23 mouse cellular contexts compared by ENCODE assay signal in the genomic region with DNA sequence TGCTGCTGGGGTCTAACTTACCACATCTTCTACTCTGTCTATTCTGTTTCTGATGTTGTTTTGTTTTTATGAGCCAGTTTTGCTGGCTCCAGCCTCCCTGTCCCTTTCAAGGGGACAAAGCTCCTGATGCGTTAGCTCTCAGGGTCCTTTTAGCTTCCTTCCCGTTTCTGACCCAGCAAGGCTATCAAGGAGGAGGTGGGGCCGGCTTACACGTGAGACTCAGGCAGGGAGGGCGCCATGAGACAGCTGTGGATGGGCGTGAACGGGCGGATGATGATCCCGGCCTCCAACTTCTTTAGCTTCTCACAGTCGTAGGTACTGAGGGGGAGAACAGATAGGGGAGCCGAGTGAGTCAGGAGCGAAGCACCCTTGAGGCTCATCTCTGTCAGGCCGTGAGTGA.
DNase-seq lines count a peak whose midpoint lies in the region; ATAC-seq and TF ChIP-seq lines count a peak whose summit lies in the region.
"Had no signal": no experiment of that assay in that cellular context is flagged by ENCODE, and none has a peak within 500 bp of the region (broad histone marks: within the 10 kb centered on the region; RNA-seq: fewer than 3 reads in every experiment).

No protein-coding gene starts in this region.

- H3K79me2 ChIP-seq in heart, adult 2 months (replicated peaks; ENCODE audit: control insufficient read depth, insufficient read depth, low read length) = no peaks in the 10 kb centered on the region

- no peak overlapping the region for H3K27ac ChIP-seq in heart, embryonic 13.5 days (replicated peaks)
- no peak overlapping the region for H3K27ac ChIP-seq in heart, adult 2 months
- peak overlapping the region; percentile 44; the same call in 1 of the 2 replicates for H3K27ac ChIP-seq in embryonic facial prominence, embryonic 10.5 days (replicated peaks)
- no peak overlapping the region for H3K27ac ChIP-seq in limb, embryonic 13.5 days
- no peak overlapping the region for H3K27ac ChIP-seq in cerebellum, adult 2 months (ENCODE audit: insufficient read depth, low read length)
- H3K27ac ChIP-seq: hindbrain, embryonic 10.5 days; hindbrain, postnatal 0 days; layer of hippocampus, adult 2 months; midbrain, embryonic 10.5 days had no signal

- TF ChIP-seq POLR2A in heart, adult 2 months (IDR thresholded peaks at IDR 0.05; ENCODE audit: insufficient read depth, low read depth, low read length) = no peak
- no peak for TF ChIP-seq POLR2A in cerebellum, adult 2 months (IDR thresholded peaks at IDR 0.05; ENCODE audit: borderline replicate concordance, insufficient read depth, low read length)

- TF ChIP-seq EP300 in heart, adult 2 months (IDR thresholded peaks at IDR 0.05; ENCODE audit: insufficient read depth, low read depth, low read length) = no peak

- H3K9ac ChIP-seq in heart, embryonic 13.5 days = no peak overlapping the region
- H3K9ac ChIP-seq in heart, adult 2 months (ENCODE audit: low read depth, low read length) = no peak overlapping the region
- H3K9ac ChIP-seq in limb, embryonic 13.5 days = no peak overlapping the region
- H3K9ac ChIP-seq: heart, embryonic 12.5 days had no signal

- peaks cover 28% of the 10 kb centered on the region for H3K4me1 ChIP-seq in heart, embryonic 13.5 days
- H3K4me1 ChIP-seq in heart, adult 2 months (ENCODE audit: control insufficient read depth, insufficient read depth, low read length) = no peaks in the 10 kb centered on the region
- H3K4me1 ChIP-seq in embryonic facial prominence, embryonic 10.5 days = peaks cover 31% of the 10 kb centered on the region
- no peaks in the 10 kb centered on the region for H3K4me1 ChIP-seq in limb, embryonic 13.5 days
- H3K4me1 ChIP-seq in cerebellum, adult 2 months (ENCODE audit: control insufficient read depth, insufficient read depth, low read length) = no peaks in the 10 kb centered on the region

- no peak for TF ChIP-seq CTCF in heart, adult 2 months (IDR thresholded peaks at IDR 0.05)
- no peak for TF ChIP-seq CTCF in cerebellum, adult 2 months (IDR thresholded peaks at IDR 0.05; ENCODE audit: borderline replicate concordance, insufficient read depth, low read depth, low read length)

- H3K4me3 ChIP-seq in heart, embryonic 13.5 days = no peak overlapping the region
- H3K4me3 ChIP-seq in heart, adult 2 months = no peak overlapping the region
- H3K4me3 ChIP-seq in embryonic facial prominence, embryonic 10.5 days = no peak overlapping the region
- no peak overlapping the region for H3K4me3 ChIP-seq in limb, embryonic 13.5 days
- no peak overlapping the region for H3K4me3 ChIP-seq in cerebellum, adult 2 months (replicated peaks; ENCODE audit: insufficient read depth, low read depth, low read length)
- H3K4me3 ChIP-seq: erythroblast, embryonic 14.5 days; heart, embryonic 12.5 days; hindbrain, embryonic 10.5 days; layer of hippocampus, adult 2 months; midbrain, embryonic 10.5 days had no signal

- no peaks in the 10 kb centered on the region for H3K36me3 ChIP-seq in heart, embryonic 13.5 days
- H3K36me3 ChIP-seq in heart, adult 2 months (ENCODE audit: control insufficient read depth, insufficient read depth, low read length) = no peaks in the 10 kb centered on the region
- no peaks in the 10 kb centered on the region for H3K36me3 ChIP-seq in embryonic facial prominence, embryonic 10.5 days (replicated peaks)
- no peaks in the 10 kb centered on the region for H3K36me3 ChIP-seq in limb, embryonic 13.5 days
- H3K36me3 ChIP-seq: heart, embryonic 12.5 days; hindbrain, embryonic 10.5 days; midbrain, embryonic 10.5 days had no signal

- peaks cover 3% of the 10 kb centered on the region for H3K9me3 ChIP-seq in heart, embryonic 13.5 days
- H3K9me3 ChIP-seq in embryonic facial prominence, embryonic 10.5 days = no peaks in the 10 kb centered on the region
- no peaks in the 10 kb centered on the region for H3K9me3 ChIP-seq in limb, embryonic 13.5 days
- H3K9me3 ChIP-seq: heart, embryonic 12.5 days; hindbrain, embryonic 10.5 days; midbrain, embryonic 10.5 days had no signal

- ATAC-seq in heart, embryonic 13.5 days (ENCODE audit: extremely low read depth, insufficient number of reproducible peaks, low FRiP score, low TSS enrichment) = no peak
- ATAC-seq in limb, embryonic 13.5 days (ENCODE audit: low FRiP score, low read depth) = no peak
- ATAC-seq: forebrain, embryonic 14.5 days; hindbrain, postnatal 0 days had no signal

- peak overlapping the region; percentile 37 for H3K4me2 ChIP-seq in heart, embryonic 13.5 days
- peak overlapping the region; percentile 21; the same call in 1 of the 2 replicates for H3K4me2 ChIP-seq in limb, embryonic 13.5 days (replicated peaks)
- H3K4me2 ChIP-seq: heart, embryonic 12.5 days had no signal

- H3K27me3 ChIP-seq in heart, embryonic 13.5 days (replicated peaks) = peaks cover 16% of the 10 kb centered on the region; the same call in 1 of the 2 replicates
- H3K27me3 ChIP-seq in heart, adult 2 months (ENCODE audit: control insufficient read depth, insufficient read depth, low read length) = no peaks in the 10 kb centered on the region
- H3K27me3 ChIP-seq in embryonic facial prominence, embryonic 10.5 days (replicated peaks; ENCODE audit: low read depth, poor library complexity, severe bottlenecking) = 0 out of 2 replicates have a peak, but pooled peaks cover 6% of the 10 kb centered on the region
- H3K27me3 ChIP-seq in limb, embryonic 13.5 days = no peaks in the 10 kb centered on the region
- no peaks in the 10 kb centered on the region for H3K27me3 ChIP-seq in cerebellum, adult 2 months (ENCODE audit: control insufficient read depth, insufficient read depth, low read length)

- 8% methylated on average over 13 of the region's 13 CpGs for WGBS in heart, embryonic 13.5 days
- 14% methylated on average over 13 of the region's 13 CpGs for WGBS in heart, adult 2 months
- WGBS in embryonic facial prominence, embryonic 10.5 days = 31% methylated on average over 13 of the region's 13 CpGs
- WGBS in limb, embryonic 13.5 days = 21% methylated on average over 13 of the region's 13 CpGs
- 42% methylated on average over 13 of the region's 13 CpGs for WGBS in cerebellum, adult 2 months

- intact Hi-C loops in heart, adult 2 months (cut with DNase I) = no loop called here

- DNase-seq in heart, adult 2 months = no peak
- peak; percentile 34 for DNase-seq in ZHBTc4 (ENCODE audit: low read depth, low spot score)
- DNase-seq in embryonic facial prominence, embryonic 10.5 days (ENCODE audit: low spot score) = peak; percentile 25
- no peak for DNase-seq in cerebellum, adult 2 months
- no peak for DNase-seq in testis, postnatal 10 days (ENCODE audit: low spot score)
- DNase-seq: adrenal gland, adult 8-10 months; cerebellum, postnatal 10 days; gastrocnemius, postnatal 25 days; kidney, adult 18-20 months; kidney, postnatal 14 days; layer of hippocampus, postnatal 36 days; lung, adult 2 months; lung, postnatal 36 days; thymus, postnatal 4 days had no signal

Comparison
In these comparisons a context has a peak if more than half of its experiments do, and no peak if none do; other contexts are left out.
1. DNase-seq: peak in ZHBTc4 (single experiment) and embryonic facial prominence, embryonic 10.5 days (single experiment); none in heart, adult 2 months (0 of 2), cerebellum, adult 2 months (0 of 2) and testis, postnatal 10 days (single experiment).